Mouse (Mus musculus): Measurements from ENCODE around the gene Emc6. TPM values are rescaled to one million over a fixed set of nuclear protein-coding genes. Genes with fewer than 3 reads are reported as not detected.

The Emc6 gene
- polyA plus RNA-seq, 1 experiment from 2014 or later = 125 TPM

DNA sequence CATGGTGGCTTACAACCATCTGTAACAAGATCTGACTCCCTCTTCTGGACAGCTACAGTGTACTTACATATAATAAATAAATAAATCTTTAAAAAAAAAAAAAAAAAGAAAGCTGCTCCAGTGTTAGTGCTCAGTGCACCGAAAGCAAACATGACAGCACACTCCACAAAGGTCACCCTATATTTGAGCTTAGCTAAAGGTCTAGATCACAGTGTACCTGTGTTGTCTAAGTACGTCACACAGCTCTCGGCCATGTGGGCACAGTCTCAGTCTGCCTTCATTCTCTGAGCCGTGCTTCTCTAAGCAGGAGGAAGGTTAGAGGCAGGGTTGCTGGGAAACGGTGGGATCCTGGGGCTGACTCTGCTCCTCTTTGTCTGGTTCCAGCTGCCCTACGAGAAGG lies 50.3 kb downstream of the Emc6 start:
- no peaks in the 10 kb centered on the region for H3K4me1 ChIP-seq (ENCODE audit: control insufficient read depth, insufficient read depth, low read length)
- H3K9me3 ChIP-seq (ENCODE audit: control insufficient read depth, low read length) = no peaks in the 10 kb centered on the region
- H3K36me3 ChIP-seq (ENCODE audit: control insufficient read depth, insufficient read depth, low read length) = peaks cover 6% of the 10 kb centered on the region; the same call in 1 of the 2 replicates
- H3K4me2 ChIP-seq = no peak overlapping the region
- no peak for DNase-seq (ENCODE audit: low spot score, missing footprints)
- no peak overlapping the region for H3K4me3 ChIP-seq (ENCODE audit: low read depth, low read length)
- H3K27ac ChIP-seq (ENCODE audit: low read depth, low read length) = no peak overlapping the region
- H3K9ac ChIP-seq (ENCODE audit: low read length) = no peak overlapping the region
- ATAC-seq (ENCODE audit: low FRiP score) = no peak
- H3K27me3 ChIP-seq (ENCODE audit: control insufficient read depth, insufficient read depth, low read length) = no peaks in the 10 kb centered on the region
- 86% methylated on average over 6 of the region's 6 CpGs for WGBS

Other genes starting within 250 kb of the Emc6 start
- 0.59 and 0.95 TPM in 2 replicates for gene Atp2a3, start 215.9 kb downstream of the Emc6 start, polyA plus RNA-seq (2014; fragmentation: Nextera tagmentation; extraction: Ambion mirVana)
- 1.2 and 1.3 TPM in 2 replicates for gene P2rx1, start 177.9 kb downstream of the Emc6 start, polyA plus RNA-seq (2014; fragmentation: Nextera tagmentation; extraction: Ambion mirVana)
- 3.7 and 4.2 TPM in 2 replicates for gene Camkk1, start 158.0 kb downstream of the Emc6 start, polyA plus RNA-seq (2014; fragmentation: Nextera tagmentation; extraction: Ambion mirVana)
- 10.8 and 11.0 TPM in 2 replicates for gene Ncbp3, start 129.3 kb downstream of the Emc6 start, polyA plus RNA-seq (2014; fragmentation: Nextera tagmentation; extraction: Ambion mirVana)
- gene Itgae, start 86.5 kb downstream of the Emc6 start, polyA plus RNA-seq (2014; fragmentation: Nextera tagmentation; extraction: Ambion mirVana) = 0.21 and 0.27 TPM in 2 replicates
- 16.7 and 18.9 TPM in 2 replicates for gene Haspin, start 38.7 kb downstream of the Emc6 start, polyA plus RNA-seq (2014; fragmentation: Nextera tagmentation; extraction: Ambion mirVana)
- gene P2rx5, start 16.6 kb downstream of the Emc6 start, polyA plus RNA-seq (2014; fragmentation: Nextera tagmentation; extraction: Ambion mirVana) = 0.08 and 0.23 TPM in 2 replicates
- 183 and 189 TPM in 2 replicates for gene Tax1bp3, start within 50 bp of the Emc6 start, polyA plus RNA-seq (2014; fragmentation: Nextera tagmentation; extraction: Ambion mirVana)
- gene Ctns, start 22.0 kb upstream of the Emc6 start, polyA plus RNA-seq (2014; fragmentation: Nextera tagmentation; extraction: Ambion mirVana) = 19.1 and 21.1 TPM in 2 replicates
- gene Shpk, start 22.4 kb upstream of the Emc6 start, polyA plus RNA-seq (2014; fragmentation: Nextera tagmentation; extraction: Ambion mirVana) = 1.1 TPM in 2 replicates
- gene Trpv1, start 57.3 kb upstream of the Emc6 start, polyA plus RNA-seq (2014; fragmentation: Nextera tagmentation; extraction: Ambion mirVana) = not detected in 2 replicates
- 0.05 TPM in 1 of 2 replicates, not detected in the other for gene Trpv3, start 90.4 kb upstream of the Emc6 start, polyA plus RNA-seq (2014; fragmentation: Nextera tagmentation; extraction: Ambion mirVana)
- gene Aspa, start 152.6 kb upstream of the Emc6 start, polyA plus RNA-seq (2014; fragmentation: Nextera tagmentation; extraction: Ambion mirVana) = 0.10 TPM in 1 of 2 replicates, not detected in the other
- not detected in 2 replicates for gene Gm49340, start 152.7 kb upstream of the Emc6 start, polyA plus RNA-seq (2014; fragmentation: Nextera tagmentation; extraction: Ambion mirVana)
- gene Spata22, start 152.7 kb upstream of the Emc6 start, polyA plus RNA-seq (2014; fragmentation: Nextera tagmentation; extraction: Ambion mirVana) = not detected in 2 replicates
- gene Olfr20, start 173.7 kb upstream of the Emc6 start, polyA plus RNA-seq (2014; fragmentation: Nextera tagmentation; extraction: Ambion mirVana) = not detected in 2 replicates
- not detected in 2 replicates for gene Olfr376, start 194.2 kb upstream of the Emc6 start, polyA plus RNA-seq (2014; fragmentation: Nextera tagmentation; extraction: Ambion mirVana)
- gene Olfr1, start 222.6 kb upstream of the Emc6 start, polyA plus RNA-seq (2014; fragmentation: Nextera tagmentation; extraction: Ambion mirVana) = not detected in 2 replicates

Measured in midbrain, embryonic 11.5 days (tissue).